ENCODE assay signal across 9 mouse cellular contexts in genomic region chr15:25791660-25792353, GRCm38 (mm10). TPM values are rescaled to one million over a fixed set of nuclear protein-coding genes. Genes with fewer than 3 reads are reported as not detected.
DNase-seq lines count a peak whose midpoint lies in the region; ATAC-seq and TF ChIP-seq lines count a peak whose summit lies in the region.
"Had no signal": no experiment of that assay in that cellular context is flagged by ENCODE, and none has a peak within 500 bp of the region (broad histone marks: within the 10 kb centered on the region; RNA-seq: fewer than 3 reads in every experiment).

No protein-coding gene starts in this region.

- TF ChIP-seq CTCF in gastrocnemius, adult 2 months (IDR thresholded peaks at IDR 0.05): peak; percentile 69

- no peak overlapping the region for H3K4me3 ChIP-seq in gastrocnemius, adult 2 months
- H3K4me3 ChIP-seq in lung, embryonic 15.5 days: no peak overlapping the region
- H3K4me3 ChIP-seq: limb, embryonic 12.5 days had no signal

- intact Hi-C loops in gastrocnemius, adult 2 months (cut with DNase I): loop anchor here (2.0 to 5.0 kb wide), 2 partner anchors 61 to 350 kb away; no protein-coding TSS in a partner anchor

- H3K27me3 ChIP-seq in lung, embryonic 15.5 days: no peaks in the 10 kb centered on the region
- H3K27me3 ChIP-seq: limb, embryonic 12.5 days had no signal

- 69% methylated on average over 8 of the region's 8 CpGs for WGBS in lung, embryonic 15.5 days

- DNase-seq in gastrocnemius, adult 2 months: no peak
- DNase-seq in gastrocnemius, adult 18-20 months (ENCODE audit: low spot score): no peak
- peak; percentile 19 for DNase-seq in thymus, postnatal 14 days
- no peak for DNase-seq in thymus, postnatal 36 days
- DNase-seq in urinary bladder, postnatal 25 days (ENCODE audit: low spot score): no peak
- no peak for DNase-seq in right cerebral cortex, postnatal 4 days

- H3K9me3 ChIP-seq in lung, embryonic 15.5 days: no peaks in the 10 kb centered on the region
- H3K9me3 ChIP-seq: limb, embryonic 12.5 days had no signal

- peaks cover 79% of the 10 kb centered on the region for H3K36me3 ChIP-seq in lung, embryonic 15.5 days

- no peak overlapping the region for H3K9ac ChIP-seq in lung, embryonic 15.5 days
- H3K9ac ChIP-seq: limb, embryonic 12.5 days had no signal

- H3K4me2 ChIP-seq in lung, embryonic 15.5 days: no peak overlapping the region
- H3K4me2 ChIP-seq: limb, embryonic 12.5 days had no signal

- H3K4me1 ChIP-seq in lung, embryonic 15.5 days: no peaks in the 10 kb centered on the region

- H3K27ac ChIP-seq in gastrocnemius, adult 2 months: peak overlapping the region; percentile 38; the same call in 1 of the 2 replicates
- H3K27ac ChIP-seq in lung, embryonic 15.5 days: 0 out of 2 replicates have a peak overlapping the region, but pooled peaks have one; percentile 25
- H3K27ac ChIP-seq: limb, embryonic 12.5 days had no signal

- ATAC-seq in lung, embryonic 15.5 days (ENCODE audit: borderline replicate concordance, extremely low read depth, low FRiP score, low TSS enrichment): peak; percentile 72
- ATAC-seq in erythroblast, adult 5-6 weeks (replicated peaks; ENCODE audit: low FRiP score, poor library complexity, severe bottlenecking): no peak

RNA-seq across cellular contexts. Expression of gene Retreg1, which starts 51.2 kb away (rescaled TPM):
- 100 to 1,000 TPM; 170 to 181 TPM for total RNA-seq in gastrocnemius, adult 2 months (2021)
- total RNA-seq in gastrocnemius, adult 18-20 months (2021): 100 to 1,000 TPM; 171 to 293 TPM
- polyA plus RNA-seq in lung, embryonic 15.5 days (2015; fragmentation: Nextera tagmentation; extraction: Ambion mirVana): 8.0 TPM in 2 replicates
- total RNA-seq in erythroblast, adult 5-6 weeks (2015; ENCODE audit: low replicate concordance): 8.2 and 20.0 TPM in 2 replicates
- 4.6 and 7.8 TPM in 2 replicates for total RNA-seq in erythroblast, adult 5-6 weeks (2017; ENCODE audit: low replicate concordance)

Comparison
In these comparisons a context has a peak if more than half of its experiments do, and no peak if none do; other contexts are left out.
1. RNA of gene Retreg1, which starts 51.2 kb away (total RNA-seq): 171 to 293 TPM in gastrocnemius, adult 18-20 months and 170 to 181 TPM in gastrocnemius, adult 2 months; 4.6 to 20.0 TPM in erythroblast, adult 5-6 weeks; every median in the first group is over 4 times any median in the second.